Mouse (Mus musculus): ENCODE results near the gene Tlr9.

DNA sequence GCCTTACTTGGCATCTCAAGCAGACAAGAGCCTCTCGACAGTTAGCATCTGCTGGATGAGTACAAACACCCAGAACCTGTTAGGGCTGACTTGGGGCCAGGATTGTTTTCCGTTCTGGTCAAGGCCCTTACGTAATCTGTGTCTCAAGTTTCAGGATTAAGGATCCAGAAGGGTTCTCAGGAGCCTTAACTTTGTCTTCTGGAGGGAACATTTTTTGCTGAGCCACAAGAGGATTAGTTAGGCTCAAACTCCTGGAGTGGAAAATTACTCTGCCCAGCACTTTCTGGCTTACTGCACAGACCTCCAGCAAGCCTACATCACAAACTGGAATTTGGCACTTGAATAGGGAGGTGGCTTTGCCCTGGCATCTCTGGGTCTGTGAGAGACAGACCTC is 14.4 kb downstream of the Tlr9 start:
- TF ChIP-seq CTCF (IDR thresholded peaks at IDR 0.05; ENCODE audit: control insufficient read depth, insufficient read depth, low read length), result no peak
- TF ChIP-seq POLR2A (IDR thresholded peaks at IDR 0.05; ENCODE audit: borderline replicate concordance, control insufficient read depth, low read depth, low read length), result no peak

All from bone marrow, adult 2 months (tissue).